Mouse (Mus musculus): ENCODE results near the gene Zfp174. TPM values are rescaled to one million over a fixed set of nuclear protein-coding genes. Genes with fewer than 3 reads are reported as not detected.
A peak's percentile ranks its signal among the peaks of the same experiment; 100 is the strongest.
"Not testable (repeated sequence)": the region's sequence is repeated elsewhere in the genome, so short reads cannot be mapped to it uniquely, and the experiment has no call there.

Zfp174 gene
- polyA plus RNA-seq, 1 experiment from 2014 or later = 0.72 TPM

DNA sequence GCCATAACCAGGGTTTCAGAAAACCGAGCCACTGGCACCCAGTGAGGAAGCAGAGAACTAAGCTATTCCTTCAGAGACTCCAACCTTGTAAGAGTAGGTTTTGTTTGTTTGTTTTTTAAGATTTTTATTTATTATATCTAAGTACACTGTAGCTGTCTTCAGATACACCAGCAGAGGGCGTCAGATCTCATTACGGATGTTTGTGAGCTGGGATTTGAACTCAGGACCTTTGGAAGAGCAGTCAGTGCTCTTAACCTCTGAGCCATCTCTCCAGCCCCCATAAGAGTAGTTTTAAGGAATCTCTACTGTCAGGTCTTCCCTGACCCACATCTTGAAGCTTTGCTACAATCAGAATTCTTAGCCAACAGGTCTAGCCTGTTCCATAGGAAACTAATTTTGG is 1.3 kb downstream of the Zfp174 start:
- Histone ChIP-seq H3K36me3 (ENCODE audit: insufficient read depth, low read length) (no peaks in the 10 kb centered on the region), H3K27ac (ENCODE audit: low read length) (no peak overlapping the region), H3K4me1 (ENCODE audit: insufficient read depth, low read depth, low read length) (peaks cover 6% of the 10 kb centered on the region; the same call in 1 of the 2 replicates), H3K4me3 (ENCODE audit: low read depth, low read length) (no peak overlapping the region), H3K9ac (replicated peaks; ENCODE audit: low read depth) (no peak overlapping the region), H3K27me3 (replicated peaks; ENCODE audit: insufficient read depth, low read length) (no peaks in the 10 kb centered on the region), H3K4me2 (replicated peaks; ENCODE audit: low read depth, low read length) (no peak overlapping the region), H3K9me3 (ENCODE audit: low read length) (no peaks in the 10 kb centered on the region)
- 68% methylated on average over 3 of the region's 3 CpGs for WGBS
- DNase-seq (ENCODE audit: low spot score) = no peak
- ATAC-seq = no peak
- no peak for TF ChIP-seq EP300 (IDR thresholded peaks at IDR 0.05)
- TF ChIP-seq CTCF (IDR thresholded peaks at IDR 0.05) = peak; percentile 29

DNA sequence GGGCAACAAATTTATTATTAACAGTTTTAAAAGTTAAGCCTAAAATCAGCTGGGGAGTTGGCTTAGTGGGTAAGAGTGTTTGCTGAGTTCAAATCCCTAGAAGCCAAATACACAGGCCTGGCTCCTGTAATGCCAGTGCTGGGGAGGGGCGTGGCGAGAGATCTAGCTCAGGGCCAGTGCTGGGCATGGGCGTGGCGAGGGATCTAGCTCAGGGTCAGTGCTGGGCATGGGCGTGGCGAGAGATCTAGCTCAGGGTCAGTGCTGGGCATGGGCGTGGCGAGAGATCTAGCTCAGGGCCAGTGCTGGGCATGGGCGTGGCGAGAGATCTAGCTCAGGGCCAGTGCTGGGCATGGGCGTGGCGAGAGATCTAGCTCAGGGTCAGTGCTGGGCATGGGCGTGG is 4.2 kb downstream of the Zfp174 start:
- not testable (repeated sequence) for H3K4me1 ChIP-seq (ENCODE audit: insufficient read depth, low read depth, low read length); H3K27me3 ChIP-seq (replicated peaks; ENCODE audit: insufficient read depth, low read length); DNase-seq (ENCODE audit: low spot score); H3K27ac ChIP-seq (ENCODE audit: low read length); H3K9ac ChIP-seq (replicated peaks; ENCODE audit: low read depth); H3K4me3 ChIP-seq (ENCODE audit: low read depth, low read length); H3K9me3 ChIP-seq (ENCODE audit: low read length); H3K36me3 ChIP-seq (ENCODE audit: insufficient read depth, low read length); H3K4me2 ChIP-seq (replicated peaks; ENCODE audit: low read depth, low read length); ATAC-seq
- WGBS = 88% methylated on average over 8 of the region's 13 CpGs

DNA sequence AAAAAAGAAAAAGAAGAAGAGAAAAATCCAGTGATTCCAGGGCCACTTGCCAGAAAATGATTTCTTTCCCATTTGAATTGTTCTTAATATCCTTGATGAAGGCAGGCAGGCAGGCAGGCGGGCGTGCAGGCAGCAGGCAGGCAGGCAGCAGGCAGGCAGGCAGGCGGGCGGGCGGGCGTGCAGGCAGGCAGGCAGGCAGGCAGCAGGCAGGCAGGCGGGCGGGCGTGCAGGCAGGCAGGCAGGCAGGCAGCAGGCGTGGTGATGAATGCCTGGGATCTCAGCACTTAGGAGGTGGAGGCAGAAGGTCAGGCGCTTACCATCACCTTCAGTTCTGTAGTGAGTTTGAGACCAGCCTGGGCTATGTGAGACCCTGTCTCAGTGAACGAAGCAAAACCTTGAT is 5.5 kb downstream of the Zfp174 start:
- H3K9me3 ChIP-seq (ENCODE audit: low read length) = no peaks in the 10 kb centered on the region
- H3K36me3 ChIP-seq (ENCODE audit: insufficient read depth, low read length) = no peaks in the 10 kb centered on the region
- H3K27me3 ChIP-seq (replicated peaks; ENCODE audit: insufficient read depth, low read length) = no peaks in the 10 kb centered on the region
- WGBS = 37% methylated on average over 10 of the region's 12 CpGs
- DNase-seq (ENCODE audit: low spot score) (no peak), ATAC-seq (no peak)
- TF ChIP-seq EP300 (IDR thresholded peaks at IDR 0.05) = no peak
- no peak for TF ChIP-seq CTCF (IDR thresholded peaks at IDR 0.05)
- no peak overlapping the region for H3K4me2 ChIP-seq (replicated peaks; ENCODE audit: low read depth, low read length)
- H3K4me1 ChIP-seq (ENCODE audit: insufficient read depth, low read depth, low read length) = peaks cover 4% of the 10 kb centered on the region; the same call in 1 of the 2 replicates
- no peak overlapping the region for H3K9ac ChIP-seq (replicated peaks; ENCODE audit: low read depth)
- H3K4me3 ChIP-seq (ENCODE audit: low read depth, low read length) = no peak overlapping the region
- no peak overlapping the region for H3K27ac ChIP-seq (ENCODE audit: low read length)

DNA sequence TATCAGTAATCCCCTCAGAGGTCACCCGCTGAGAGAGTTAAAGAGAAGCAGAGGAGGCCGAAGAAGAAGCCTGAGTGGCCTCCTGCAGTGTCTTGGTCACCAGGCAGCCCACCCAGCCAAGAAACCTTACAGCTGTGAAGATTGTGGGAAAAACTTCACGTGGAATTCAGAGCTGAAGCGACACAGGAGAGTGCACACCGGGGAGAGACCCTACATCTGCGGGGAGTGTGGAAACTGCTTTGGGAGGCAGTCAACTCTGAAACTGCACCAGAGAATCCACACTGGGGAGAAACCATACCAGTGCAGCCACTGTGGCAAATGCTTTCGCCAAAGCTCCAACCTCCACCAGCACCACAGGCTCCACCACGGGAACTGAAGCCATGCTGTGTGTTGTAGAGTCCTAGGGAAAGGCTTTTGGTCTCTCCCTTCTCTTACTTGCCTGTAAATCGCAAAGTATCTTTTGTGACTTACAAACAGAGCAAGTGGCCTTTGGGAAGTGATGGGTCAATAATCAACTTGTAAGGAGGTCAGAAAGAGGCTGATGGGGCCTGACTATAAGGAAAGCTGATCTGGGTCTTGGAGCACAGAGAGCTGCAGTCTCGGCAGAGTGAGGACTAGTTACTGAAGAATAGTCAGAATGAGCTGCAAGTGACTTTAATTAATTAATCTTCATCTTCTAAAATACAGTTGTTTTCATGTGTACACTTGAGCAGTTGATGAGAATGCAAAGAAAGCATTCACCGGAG is 7.5 kb downstream of the Zfp174 start:
- Histone ChIP-seq H3K36me3 (ENCODE audit: insufficient read depth, low read length) (no peaks in the 10 kb centered on the region), H3K27me3 (replicated peaks; ENCODE audit: insufficient read depth, low read length) (no peaks in the 10 kb centered on the region), H3K9ac (replicated peaks; ENCODE audit: low read depth) (no peak overlapping the region), H3K4me1 (ENCODE audit: insufficient read depth, low read depth, low read length) (no peaks in the 10 kb centered on the region), H3K27ac (ENCODE audit: low read length) (no peak overlapping the region), H3K9me3 (ENCODE audit: low read length) (no peaks in the 10 kb centered on the region), H3K4me2 (replicated peaks; ENCODE audit: low read depth, low read length) (no peak overlapping the region), H3K4me3 (ENCODE audit: low read depth, low read length) (no peak overlapping the region)
- 66% methylated on average over 11 of the region's 11 CpGs for WGBS
- ATAC-seq (no peak), DNase-seq (ENCODE audit: low spot score) (no peak)
- TF ChIP-seq EP300 (IDR thresholded peaks at IDR 0.05) (no peak), CTCF (IDR thresholded peaks at IDR 0.05) (no peak)

DNA sequence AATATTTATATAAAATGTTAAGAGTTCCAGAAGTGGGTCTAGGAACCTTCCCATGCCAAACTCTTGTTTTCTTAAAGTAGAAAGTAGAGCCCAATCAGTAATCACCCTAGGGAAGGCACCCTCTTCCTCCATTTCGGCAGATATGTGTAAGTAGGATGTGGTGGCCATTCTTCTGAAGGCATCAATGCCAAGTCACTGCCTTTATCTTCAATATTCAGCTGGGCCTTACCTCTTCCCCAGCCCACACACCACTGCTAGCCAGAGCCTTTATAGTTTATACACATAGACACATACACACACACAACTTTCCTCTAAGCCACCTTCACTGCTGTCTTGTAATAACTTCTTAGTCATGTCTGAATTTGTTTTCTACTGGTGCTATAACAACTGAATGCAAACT is 8.7 kb downstream of the Zfp174 start:
- Histone ChIP-seq H3K4me2 (replicated peaks; ENCODE audit: low read depth, low read length) (no peak overlapping the region), H3K4me3 (ENCODE audit: low read depth, low read length) (no peak overlapping the region), H3K27ac (ENCODE audit: low read length) (no peak overlapping the region), H3K27me3 (replicated peaks; ENCODE audit: insufficient read depth, low read length) (no peaks in the 10 kb centered on the region), H3K36me3 (ENCODE audit: insufficient read depth, low read length) (no peaks in the 10 kb centered on the region), H3K9ac (replicated peaks; ENCODE audit: low read depth) (no peak overlapping the region), H3K4me1 (ENCODE audit: insufficient read depth, low read depth, low read length) (no peaks in the 10 kb centered on the region), H3K9me3 (ENCODE audit: low read length) (no peaks in the 10 kb centered on the region)
- WGBS = 79% methylated on average over 1 of the region's 1 CpGs
- DNase-seq (ENCODE audit: low spot score) (no peak), ATAC-seq (no peak)
- no peak for TF ChIP-seq CTCF (IDR thresholded peaks at IDR 0.05)
- no peak for TF ChIP-seq EP300 (IDR thresholded peaks at IDR 0.05)

DNA sequence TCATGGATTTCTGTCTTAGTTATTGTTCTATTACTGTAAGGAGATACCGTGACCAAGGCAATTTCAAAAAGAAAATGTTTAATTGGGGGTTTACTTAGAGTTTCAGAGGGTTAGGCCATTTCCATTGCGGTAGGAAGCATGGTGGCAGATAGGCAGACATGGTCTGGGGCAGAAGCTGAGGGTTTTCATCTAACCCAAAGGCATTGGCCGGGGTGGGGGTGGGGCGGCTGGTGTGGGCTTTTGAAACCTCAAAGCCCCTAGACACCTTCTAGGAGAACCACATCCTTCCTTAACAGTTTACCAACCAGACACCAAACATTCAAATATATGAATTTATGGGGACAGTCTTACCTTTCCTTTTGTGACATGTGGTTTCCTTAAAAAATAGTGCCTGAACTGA is 12.2 kb downstream of the Zfp174 start:
- ATAC-seq = no peak
- no peak overlapping the region for H3K4me3 ChIP-seq (ENCODE audit: low read depth, low read length)
- no peak overlapping the region for H3K27ac ChIP-seq (ENCODE audit: low read length)
- no peak for DNase-seq (ENCODE audit: low spot score)
- H3K9me3 ChIP-seq (ENCODE audit: low read length) = no peaks in the 10 kb centered on the region
- TF ChIP-seq EP300 (IDR thresholded peaks at IDR 0.05) (no peak), CTCF (IDR thresholded peaks at IDR 0.05) (no peak)
- H3K27me3 ChIP-seq (replicated peaks; ENCODE audit: insufficient read depth, low read length) = no peaks in the 10 kb centered on the region
- no peak overlapping the region for H3K9ac ChIP-seq (replicated peaks; ENCODE audit: low read depth)
- H3K36me3 ChIP-seq (ENCODE audit: insufficient read depth, low read length) = no peaks in the 10 kb centered on the region
- H3K4me1 ChIP-seq (ENCODE audit: insufficient read depth, low read depth, low read length) = no peaks in the 10 kb centered on the region
- no peak overlapping the region for H3K4me2 ChIP-seq (replicated peaks; ENCODE audit: low read depth, low read length)
- WGBS = 85% methylated on average over 4 of the region's 4 CpGs
